Mouse (Mus musculus): ENCODE data around the gene Wfdc15a.

The Wfdc15a gene

DNA sequence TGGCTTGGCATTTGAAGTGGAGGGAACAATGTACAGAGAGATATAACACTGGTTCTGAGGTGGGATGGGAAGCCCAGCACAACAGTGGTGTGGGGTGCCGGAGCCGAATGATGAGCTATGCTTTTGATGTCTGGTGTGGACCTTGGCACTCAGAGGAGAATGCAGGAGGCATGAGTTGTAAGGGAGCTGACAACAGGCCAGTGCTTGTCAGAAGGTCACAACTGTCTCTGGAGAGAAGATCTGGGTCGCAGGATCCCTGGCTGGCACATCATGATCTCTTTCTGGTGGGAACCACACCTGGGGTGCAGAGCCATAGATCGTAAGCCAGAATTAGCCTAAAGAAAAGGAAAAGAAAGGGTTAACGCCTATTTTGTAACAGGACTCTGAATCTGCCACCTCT, 22.1 kb downstream of the Wfdc15a start:
- no peak for DNase-seq (ENCODE audit: low read depth, low spot score)

DNA sequence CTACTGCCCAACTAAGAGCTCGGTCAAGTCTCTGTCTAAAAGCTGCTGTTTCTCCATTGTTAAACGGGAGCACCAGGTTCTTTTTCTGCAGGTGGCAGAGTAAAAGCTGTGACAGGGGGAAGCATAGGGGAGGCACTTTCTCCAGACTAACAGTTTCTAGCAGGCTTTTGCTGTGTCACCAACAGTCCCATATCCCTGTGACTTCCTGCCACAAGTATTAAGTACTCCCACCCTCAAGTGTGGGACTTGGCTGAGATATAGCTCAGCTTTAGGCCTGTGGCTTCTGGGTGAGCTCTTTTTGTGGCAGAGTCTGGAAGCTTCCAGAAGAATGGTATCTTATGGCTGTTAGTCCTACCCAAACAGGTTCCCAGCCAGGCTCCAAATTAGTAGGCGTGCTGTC, 24.1 kb downstream of the Wfdc15a start:
- DNase-seq (ENCODE audit: low read depth, low spot score) = no peak

DNA sequence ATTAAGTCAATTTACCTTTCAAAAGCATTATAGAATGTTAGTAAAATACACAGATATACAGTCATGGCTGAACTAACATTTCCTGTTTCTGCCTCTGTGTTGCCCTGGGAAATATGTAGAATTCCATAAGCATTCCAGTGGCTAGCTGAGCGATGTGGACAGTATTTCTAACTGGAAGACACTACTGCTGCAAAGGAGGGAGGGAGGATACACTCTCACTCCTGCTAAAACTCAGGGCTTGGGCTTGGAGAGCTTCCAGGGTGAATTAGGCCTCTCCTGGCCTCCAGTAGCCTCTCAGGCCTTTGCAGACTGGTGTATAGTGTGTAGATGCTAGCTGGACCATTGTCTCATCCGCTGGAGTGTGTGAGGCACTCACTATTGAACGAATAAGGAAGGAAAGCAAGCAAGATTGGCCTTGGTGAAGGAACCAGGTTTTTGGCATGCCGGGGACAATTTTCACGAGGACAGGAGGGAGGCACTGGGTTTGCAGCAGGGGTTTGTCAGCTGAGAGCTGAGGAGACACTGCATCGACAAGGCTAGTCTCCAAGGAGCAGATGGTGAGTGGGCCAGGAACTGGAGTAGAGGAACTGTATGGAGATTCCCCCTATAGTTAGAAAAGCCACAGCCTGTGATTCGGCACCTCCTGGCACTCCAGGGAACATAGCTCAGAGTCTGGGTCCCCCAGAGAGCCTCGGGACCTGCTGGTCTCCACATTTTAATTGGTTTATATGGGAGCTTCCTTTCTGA, 25.1 kb downstream of the Wfdc15a start:
- DNase-seq (ENCODE audit: low read depth, low spot score) = no peak

DNA sequence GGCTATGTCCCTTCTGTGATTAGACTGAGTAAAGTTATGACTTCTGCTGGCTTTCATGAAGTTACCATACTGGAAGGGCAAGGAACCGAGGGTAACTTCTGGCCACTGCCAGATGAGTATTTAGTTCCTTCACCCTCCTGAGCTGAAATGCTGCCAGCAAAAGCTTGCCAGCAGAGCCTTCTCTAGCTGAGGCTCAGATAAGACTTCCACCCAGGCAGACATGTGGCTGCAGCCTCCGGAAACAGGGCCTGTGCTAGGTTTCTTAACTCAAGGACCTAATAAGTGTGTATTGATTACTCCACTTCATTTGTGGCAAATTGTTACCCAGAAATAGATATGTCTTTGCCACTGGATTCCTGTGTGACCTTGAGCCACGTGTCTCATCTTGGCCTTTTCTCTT, 26.5 kb downstream of the Wfdc15a start:
- no peak for DNase-seq (ENCODE audit: low read depth, low spot score)

DNA sequence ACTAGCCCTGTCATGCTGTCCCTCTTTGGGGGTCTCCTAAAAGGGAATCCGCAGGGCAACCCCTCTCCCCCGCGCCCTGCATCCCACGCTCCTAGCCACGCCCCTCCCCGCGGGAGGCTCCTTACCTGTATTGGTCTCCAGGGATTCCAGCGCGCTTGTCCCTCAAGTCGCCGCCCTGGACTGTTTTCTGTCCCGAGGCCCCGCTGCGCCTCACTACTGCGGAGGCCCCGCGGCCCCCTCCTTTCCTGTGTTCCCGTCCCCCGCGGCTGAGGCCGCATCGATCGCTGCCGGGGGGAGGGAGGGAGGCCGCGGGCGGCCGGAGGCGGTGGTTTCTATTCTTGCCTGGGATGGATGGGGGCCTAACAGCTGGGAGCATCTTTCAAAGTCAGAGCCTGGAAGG, 29.0 kb downstream of the Wfdc15a start, which contains the start of gene Kcns1:
TSS of gene Kcns1 (minus strand) at position 212 of the 400 bp plus-strand sequence.
- no peak for DNase-seq (ENCODE audit: low read depth, low spot score)

DNA sequence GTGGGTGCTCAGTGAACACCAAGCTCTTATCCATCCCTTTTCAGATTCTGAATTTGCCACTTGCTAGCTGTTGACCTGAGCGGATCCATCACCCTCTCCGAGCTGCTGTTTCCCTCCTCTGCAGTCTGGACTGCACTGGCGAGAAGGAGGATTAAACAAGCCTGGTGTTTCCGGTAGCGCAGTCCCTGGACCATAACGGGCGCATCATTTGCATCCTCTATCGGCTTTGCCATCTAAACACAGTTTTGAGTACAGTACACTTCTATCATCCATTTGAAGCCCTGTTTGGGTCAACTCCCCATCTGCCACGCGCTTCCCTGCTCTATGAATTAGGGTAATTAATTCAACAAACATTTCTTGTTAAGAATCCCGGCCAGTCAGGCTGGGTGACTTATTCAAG, 29.6 kb downstream of the Wfdc15a start:
- no peak for DNase-seq (ENCODE audit: low read depth, low spot score)

DNA sequence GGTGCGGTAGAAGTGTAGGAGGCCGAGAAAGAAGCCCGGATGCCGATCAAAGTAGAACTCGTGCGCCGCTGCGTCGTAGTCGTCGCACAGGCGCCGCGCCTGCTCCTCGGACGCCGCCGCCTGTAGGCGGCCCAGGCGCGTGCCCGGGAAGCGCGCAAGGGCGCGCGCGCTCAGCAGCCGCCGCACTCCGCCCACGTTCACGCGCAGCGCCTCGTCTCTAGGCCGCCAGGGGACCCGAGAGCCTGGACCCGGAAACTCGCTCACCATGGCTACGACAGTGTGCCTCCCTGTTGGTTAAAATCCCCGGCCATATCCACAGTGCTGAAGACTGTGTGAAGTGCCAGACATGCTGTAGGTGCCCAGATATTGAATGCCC, 31.4 kb downstream of the Wfdc15a start:
- DNase-seq (ENCODE audit: low read depth, low spot score) = peak; percentile 16

DNA sequence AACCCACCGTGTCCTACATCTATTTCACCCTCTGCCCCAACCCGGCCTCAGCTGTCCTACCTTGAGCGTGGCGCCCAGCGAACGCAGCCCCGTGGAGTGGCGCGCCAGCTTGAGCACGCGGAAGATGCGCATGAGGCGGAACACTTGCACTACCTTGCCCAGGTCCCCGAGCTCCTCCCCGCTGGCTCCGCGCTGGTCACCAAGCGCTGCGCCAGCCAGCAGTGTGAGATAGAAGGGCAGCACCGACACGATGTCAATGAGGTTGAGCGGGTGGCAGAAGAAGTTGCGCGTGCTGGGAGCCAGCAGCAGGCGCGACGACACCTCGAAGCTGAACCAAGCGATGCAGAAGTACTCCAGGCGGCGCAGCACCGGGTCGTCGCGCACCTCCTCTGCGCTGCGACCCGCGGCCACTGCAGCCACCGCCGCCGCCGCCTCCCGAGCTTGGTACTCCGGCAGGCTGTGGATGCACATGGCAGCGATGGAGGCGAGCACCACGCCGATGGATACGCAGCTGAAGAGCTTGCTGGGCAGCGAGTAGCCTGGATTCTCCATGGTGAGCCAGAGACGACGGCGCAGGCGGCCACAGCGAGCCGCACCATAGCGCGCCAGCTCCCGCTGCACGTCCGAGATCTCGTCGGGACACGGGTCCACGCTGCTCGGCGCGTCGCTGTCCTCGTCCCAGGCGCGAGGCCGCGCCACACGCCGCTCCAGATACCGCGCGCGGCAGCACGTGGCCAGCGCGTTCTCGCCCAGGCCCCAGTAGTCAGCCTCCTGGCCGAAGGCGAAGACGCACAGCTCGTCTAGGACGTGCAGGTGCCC, 32.0 kb downstream of the Wfdc15a start:
- peak; percentile 6 for DNase-seq (ENCODE audit: low read depth, low spot score)

DNA sequence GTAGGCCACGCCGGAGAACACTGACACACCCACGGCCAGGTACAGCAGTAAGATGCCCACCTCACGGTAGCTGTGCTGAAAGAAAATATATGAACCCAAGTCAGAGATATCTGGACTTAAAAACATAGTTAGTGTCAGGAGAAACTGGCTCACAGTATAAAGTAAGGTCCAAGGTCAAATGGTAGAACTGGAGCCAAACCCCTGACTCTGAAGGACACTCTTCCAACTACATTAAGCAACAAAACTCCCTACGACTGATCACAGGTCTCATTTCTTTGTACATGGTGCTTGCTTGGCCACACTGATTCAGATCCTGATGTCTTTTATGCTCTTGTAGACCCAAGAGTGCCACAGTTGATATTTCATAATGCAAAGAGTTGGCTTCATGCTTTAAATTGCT, 35.0 kb downstream of the Wfdc15a start:
- DNase-seq (ENCODE audit: low read depth, low spot score) = no peak

DNA sequence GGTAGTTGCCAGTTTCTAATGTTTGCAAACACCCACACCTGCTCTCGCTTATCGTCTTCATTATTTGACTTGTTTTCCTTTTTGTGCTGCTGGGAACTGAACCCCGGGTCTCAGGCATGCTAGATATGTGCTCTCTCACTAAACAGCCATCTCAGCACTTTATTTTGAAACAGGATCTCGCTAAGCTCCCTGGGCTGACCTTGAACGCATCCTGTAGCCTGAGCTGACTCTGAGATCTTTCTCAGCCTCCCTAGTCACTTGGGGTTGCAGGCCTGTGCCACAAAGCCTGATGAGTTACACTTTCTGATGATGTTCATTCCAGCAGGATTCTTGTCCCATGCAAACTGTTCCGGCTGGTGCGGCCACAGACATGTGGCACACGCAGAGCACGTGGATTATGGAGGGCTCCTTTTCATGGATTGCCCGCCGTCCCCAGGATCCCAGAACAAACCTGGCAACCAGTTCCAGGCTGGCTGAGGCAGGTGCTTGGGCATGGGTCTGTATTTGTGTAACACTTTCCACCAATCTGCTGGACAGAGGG, 38.3 kb downstream of the Wfdc15a start:
- DNase-seq (ENCODE audit: low read depth, low spot score) = no peak

DNA sequence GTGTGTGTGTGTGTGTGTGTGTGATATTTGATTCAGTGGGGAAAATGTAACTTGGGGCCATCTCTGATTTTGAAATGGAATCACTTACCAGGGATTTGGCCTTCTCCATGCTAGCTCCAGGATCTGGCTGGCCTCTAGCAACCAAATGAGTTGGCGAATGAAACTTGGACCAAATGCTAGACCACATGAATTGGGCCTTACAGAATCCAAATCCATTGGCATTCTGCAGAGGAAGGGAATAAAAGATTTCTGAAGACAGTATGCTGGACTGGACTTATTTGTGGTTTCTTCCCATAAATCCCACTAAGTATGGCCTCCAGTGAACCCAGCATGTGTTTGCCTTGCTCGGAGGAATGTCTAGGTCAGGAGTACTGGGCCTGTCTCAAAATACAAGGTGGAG, 41.1 kb downstream of the Wfdc15a start:
- no peak for DNase-seq (ENCODE audit: low read depth, low spot score)

DNA sequence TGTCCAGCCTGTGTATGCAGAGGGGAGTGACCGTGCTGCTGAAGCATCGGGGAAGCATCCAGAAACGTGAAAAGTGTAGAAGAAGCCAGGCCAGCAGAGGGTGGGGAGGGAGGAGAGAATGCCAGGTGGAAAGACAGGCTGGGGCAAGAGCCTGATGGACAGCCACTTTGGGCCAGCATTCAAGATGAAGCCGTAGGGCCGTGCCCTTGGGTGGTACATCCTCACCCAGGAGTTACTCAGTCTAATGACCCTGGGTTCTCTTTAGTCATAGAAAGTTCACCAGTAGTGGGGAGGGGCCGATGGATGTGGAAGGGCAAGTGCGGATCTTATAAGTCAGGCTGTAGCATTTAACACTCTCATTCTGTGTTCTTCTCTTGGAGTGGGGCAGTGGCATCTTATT, 43.8 kb downstream of the Wfdc15a start:
- DNase-seq (ENCODE audit: low read depth, low spot score) = no peak

DNA sequence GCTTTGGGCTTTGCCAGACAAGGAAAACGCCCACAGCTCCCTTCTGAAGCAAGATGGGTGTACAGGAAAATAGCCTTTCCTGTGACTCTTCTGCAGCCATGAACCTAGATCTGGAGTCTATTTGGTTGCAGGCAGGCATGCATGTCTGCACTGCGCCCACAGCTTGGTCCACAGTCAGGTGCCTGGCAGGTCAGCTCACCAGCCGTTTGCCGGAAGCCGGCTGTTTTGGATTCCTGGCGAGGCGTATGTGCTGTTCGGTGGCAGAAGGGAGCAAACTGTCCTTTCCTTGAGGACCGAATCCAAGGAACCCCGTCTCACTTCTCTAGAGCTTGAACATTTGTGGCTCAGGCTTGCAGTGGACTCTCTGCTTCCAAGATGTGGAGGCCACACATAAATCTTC, 45.9 kb downstream of the Wfdc15a start:
- no peak for DNase-seq (ENCODE audit: low read depth, low spot score)

DNA sequence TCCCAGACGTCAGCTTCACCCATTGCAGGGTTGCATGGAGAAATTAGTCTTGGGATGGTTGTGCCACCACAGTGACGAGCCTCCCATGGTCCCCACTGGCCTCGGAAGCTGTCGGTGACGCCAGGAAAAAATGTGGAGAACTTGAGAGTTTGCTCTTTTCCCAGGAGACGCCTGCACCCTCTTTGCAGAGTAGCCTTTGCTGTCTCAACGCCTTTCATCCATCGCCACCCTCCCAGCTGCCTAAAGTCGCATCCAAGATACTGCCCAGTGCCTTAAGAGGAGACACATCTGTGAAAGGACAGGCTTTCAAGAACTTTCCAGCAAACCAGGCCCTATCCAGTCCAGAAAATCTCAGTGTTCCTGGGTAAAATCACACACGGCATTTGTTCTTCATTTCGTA, 47.6 kb downstream of the Wfdc15a start:
- DNase-seq (ENCODE audit: low read depth, low spot score) = no peak

DNA sequence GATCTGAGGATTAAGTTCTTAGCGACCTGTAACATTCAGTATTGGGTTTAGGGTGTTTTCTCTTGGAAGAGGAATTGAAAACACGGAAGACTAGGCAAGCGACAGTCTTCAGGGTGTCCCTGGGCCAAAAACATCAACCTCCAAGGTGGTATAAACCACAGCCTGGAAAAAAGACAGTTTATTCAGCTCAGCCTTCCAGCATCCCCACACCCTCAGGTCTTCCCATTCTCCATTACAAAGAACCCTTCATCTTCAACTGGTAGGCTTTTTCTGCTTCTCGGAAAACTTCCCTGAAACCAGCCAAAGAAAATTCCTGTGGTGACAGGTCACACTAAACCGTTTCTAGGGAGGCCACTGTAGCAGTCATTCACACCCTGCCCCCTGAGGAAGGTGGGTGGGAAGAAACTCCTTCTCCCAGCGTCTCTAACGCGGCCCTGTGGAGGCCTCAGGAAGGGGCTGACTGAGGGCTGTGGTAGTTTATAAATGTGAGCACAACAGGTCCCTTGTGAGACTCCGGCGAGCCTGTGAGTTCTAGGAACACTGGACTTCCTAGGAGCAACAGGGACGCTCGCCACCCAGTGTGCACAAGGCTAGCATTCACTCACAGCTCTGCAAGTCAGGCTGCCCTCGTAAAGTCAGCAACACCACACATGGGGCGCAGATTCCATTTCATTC, 49.7 kb downstream of the Wfdc15a start:
- DNase-seq (ENCODE audit: low read depth, low spot score) = no peak
